Mouse (Mus musculus) gastrocnemius, adult 8-10 months (tissue): ENCODE data around the gene Psmd2. TPM values are rescaled to one million over a fixed set of nuclear protein-coding genes. Genes with fewer than 3 reads are reported as not detected.
"Not testable (repeated sequence)": the region's sequence is repeated elsewhere in the genome, so short reads cannot be mapped to it uniquely, and the experiment has no call there.

ENCODE experiments used
- DNase-seq, 2 experiments: peaks; one replicate each; pipeline ENCODE4 v3.0.0; 2022; ENCODE audit warnings: low spot score in 2 of 2
- total RNA-seq, 4 experiments: library from RNA; stranded (reverse); gene quantifications; 2 replicates each; pipeline ENCODE4 v1.2.4; 2022

Psmd2 gene
- total RNA-seq, 4 experiments from 2014 or later, result 253 to 300 (median 286) TPM

- no peak for DNase-seq
These were observed 1.9 kb downstream of the Psmd2 start for GRCm38 (mm10) chr16:20653315-20653714.

- DNase-seq, result no peak
These were observed 6.2 kb downstream of the Psmd2 start for GRCm38 (mm10) chr16:20657661-20658060.

GRCm38 (mm10) chr16:20668013-20668412, 16.6 kb downstream of the Psmd2 start, which contains the start of gene Eif4g1:
TSS of gene Eif4g1 (plus strand) at chr16:20668313.
- DNase-seq, result not testable (repeated sequence)

GRCm38 (mm10) chr16:20670291-20670690, 18.8 kb downstream of the Psmd2 start:
- DNase-seq, result no peak

GRCm38 (mm10) chr16:20671886-20672285, 20.4 kb downstream of the Psmd2 start:
- DNase-seq, result no peak

- peak; percentile 94 to 95 for DNase-seq
These were observed 21.0 kb downstream of the Psmd2 start for GRCm38 (mm10) chr16:20672500-20672902.

- DNase-seq, result peak; percentile 50 to 63
These were observed 21.7 kb downstream of the Psmd2 start for GRCm38 (mm10) chr16:20672965-20673705.

GRCm38 (mm10) chr16:20673706-20674303, 22.4 kb downstream of the Psmd2 start:
- no peak for DNase-seq

- DNase-seq, result no peak
These were observed 23.8 kb downstream of the Psmd2 start for GRCm38 (mm10) chr16:20675213-20675612.

GRCm38 (mm10) chr16:20676702-20677101, 25.2 kb downstream of the Psmd2 start:
- no peak for DNase-seq

- DNase-seq, result no peak
These were observed 25.9 kb downstream of the Psmd2 start for GRCm38 (mm10) chr16:20677380-20677779.

- peak; percentile 87 to 93 for DNase-seq
These were observed 26.7 kb downstream of the Psmd2 start for GRCm38 (mm10) chr16:20677974-20678675.

GRCm38 (mm10) chr16:20690774-20691173, 39.3 kb downstream of the Psmd2 start:
- DNase-seq, result no peak

GRCm38 (mm10) chr16:20691617-20692016, 40.2 kb downstream of the Psmd2 start:
- DNase-seq, result no peak

GRCm38 (mm10) chr16:20692241-20692965, 41.0 kb downstream of the Psmd2 start:
- DNase-seq, result no peak

GRCm38 (mm10) chr16:20693111-20693701, 41.8 kb downstream of the Psmd2 start, which contains the start of gene Fam131a:
TSS of gene Fam131a (plus strand) at chr16:20693241.
- peak; percentile 76 to 79 for DNase-seq

- peak; percentile 76 to 81 for DNase-seq
These were observed 43.3 kb downstream of the Psmd2 start for GRCm38 (mm10) chr16:20694781-20695180.

- DNase-seq, result peak; percentile 70 to 72
These were observed 44.3 kb downstream of the Psmd2 start for GRCm38 (mm10) chr16:20695622-20696323.

- DNase-seq, result no peak
These were observed 47.8 kb downstream of the Psmd2 start for GRCm38 (mm10) chr16:20699266-20699665.

GRCm38 (mm10) chr16:20700036-20700435, 48.6 kb downstream of the Psmd2 start:
- no peak for DNase-seq
